Mouse (Mus musculus) cerebellum, postnatal 10 days (tissue): ENCODE data around the gene Treh.

Experiments
- DNase-seq, 2 experiments: peaks; one replicate each; pipeline ENCODE4 v3.0.0; 2021; ENCODE audit warnings: mixed read lengths in 2 of 2

Treh gene

DNA sequence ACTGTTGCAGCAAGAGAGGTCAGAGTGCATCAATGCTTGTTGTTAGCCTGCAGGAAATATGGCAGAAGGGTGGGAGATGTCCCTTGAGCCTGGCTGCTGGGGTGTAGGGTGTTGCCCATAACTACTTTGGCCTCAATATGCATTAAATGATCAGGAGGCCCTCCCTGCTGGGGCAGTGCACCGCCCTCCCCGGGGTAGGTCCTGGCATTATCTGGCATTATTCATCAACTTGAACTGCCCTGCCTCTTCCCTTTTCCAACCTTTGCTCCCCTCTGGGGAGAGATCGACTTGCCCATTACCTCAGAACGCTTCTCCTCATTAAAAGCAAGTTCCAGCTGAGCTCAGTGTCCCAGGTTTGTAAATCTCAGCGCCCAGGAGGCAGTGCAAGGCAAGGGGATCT, 6.5 kb downstream of the Treh start:
- DNase-seq, result no peak

GRCm38 (mm10) chr9:44683046-44683445, 10.0 kb downstream of the Treh start:
- no peak for DNase-seq

- DNase-seq, result peak; percentile 90 to 95
These were observed 12.6 kb downstream of the Treh start for GRCm38 (mm10) chr9:44685346-44686330.

GRCm38 (mm10) chr9:44686638-44687037, 13.6 kb downstream of the Treh start:
- DNase-seq, result peak; percentile 95 to 96

- peak; percentile 45 to 64 for DNase-seq
These were observed 15.0 kb downstream of the Treh start for GRCm38 (mm10) chr9:44688013-44688412.

DNA sequence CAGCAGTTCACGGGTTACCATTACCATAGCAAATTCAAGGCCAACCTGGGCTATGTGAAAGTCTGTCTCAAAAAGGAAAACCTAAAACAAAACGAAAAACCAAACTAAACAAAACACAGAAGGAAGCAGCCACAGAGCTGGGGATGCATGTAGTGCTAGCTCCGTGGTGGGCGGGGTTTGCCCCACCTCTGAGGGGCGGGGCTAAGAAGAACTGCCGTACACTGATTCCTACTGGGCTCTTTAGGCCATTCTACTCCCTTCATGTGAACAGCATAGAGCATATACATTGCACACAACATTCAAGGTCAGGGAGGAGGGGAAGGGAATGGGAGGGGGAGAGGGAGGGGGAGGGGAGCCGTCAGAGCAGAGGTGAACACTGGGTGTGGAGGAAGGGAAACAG, 17.6 kb downstream of the Treh start:
- no peak for DNase-seq

DNA sequence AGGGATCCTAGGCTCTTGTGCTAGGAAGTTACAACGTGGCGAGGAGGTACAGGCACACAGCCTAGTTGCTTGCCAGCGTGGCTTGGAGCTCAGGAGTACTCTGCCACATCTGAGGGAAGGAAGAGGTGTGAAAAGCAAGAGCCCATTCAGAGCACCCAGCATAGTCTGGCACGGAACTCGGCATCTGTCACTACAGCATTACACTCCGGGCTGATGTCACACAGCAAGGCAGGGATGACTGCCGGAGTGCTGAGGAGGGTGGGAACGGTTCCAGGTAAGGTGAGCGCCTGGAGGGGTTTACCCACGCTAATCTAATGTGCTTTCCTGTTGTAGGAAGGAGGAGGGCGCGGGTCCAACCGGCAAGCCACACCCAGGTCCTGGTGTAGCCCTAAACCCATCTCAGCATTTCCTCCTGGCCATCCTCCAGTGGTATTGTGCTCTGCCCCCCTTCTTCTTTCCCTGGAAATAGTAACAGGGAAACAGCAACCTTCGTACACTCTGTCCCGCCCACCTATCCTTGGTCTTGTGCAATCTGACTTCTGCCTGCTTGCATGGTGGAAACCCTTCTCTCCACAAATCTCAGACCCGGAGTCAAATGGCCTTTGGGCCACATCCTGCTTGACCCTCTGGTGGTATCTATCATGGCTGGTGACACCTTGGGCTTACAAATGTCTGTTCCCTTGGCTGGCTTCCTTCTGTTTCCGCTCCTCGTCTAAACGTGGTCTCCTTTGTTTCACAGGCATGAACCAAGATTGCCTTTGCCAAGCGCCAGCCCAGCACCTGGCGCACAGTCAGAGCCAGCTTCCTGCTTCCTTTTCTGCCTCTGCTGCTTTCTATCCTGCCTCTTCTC, 18.9 kb downstream of the Treh start:
- DNase-seq, result peak; percentile 90 to 91

GRCm38 (mm10) chr9:44693071-44693470, 20.0 kb downstream of the Treh start:
- peak in 1 of 2 experiments; percentile 57 for DNase-seq

- peak; percentile 67 for DNase-seq
These were observed 24.8 kb downstream of the Treh start for GRCm38 (mm10) chr9:44697866-44698265.

- peak; percentile 61 to 69 for DNase-seq
These were observed 26.2 kb downstream of the Treh start for GRCm38 (mm10) chr9:44699196-44699595.

DNA sequence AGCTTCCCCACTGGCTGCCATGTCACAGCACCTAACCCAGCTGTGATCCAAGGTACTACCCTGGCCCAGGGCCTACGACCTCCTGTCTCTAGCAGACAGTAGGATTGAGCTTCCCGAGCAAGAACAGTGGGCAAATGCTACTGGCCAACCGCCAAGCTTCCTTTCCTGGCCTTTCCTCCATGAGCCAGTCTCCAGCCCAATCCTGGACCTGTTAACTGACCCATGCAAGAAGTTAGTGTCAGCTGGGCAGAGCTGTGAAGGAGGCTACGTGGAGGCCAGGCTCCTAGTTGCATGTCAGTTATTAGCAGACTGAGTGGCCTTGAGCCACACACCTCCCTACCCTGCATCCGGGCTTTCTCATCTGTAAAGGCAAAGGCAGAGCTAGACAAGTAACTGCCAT, 26.7 kb downstream of the Treh start:
- DNase-seq, result peak in 1 of 2 experiments; percentile 58

DNA sequence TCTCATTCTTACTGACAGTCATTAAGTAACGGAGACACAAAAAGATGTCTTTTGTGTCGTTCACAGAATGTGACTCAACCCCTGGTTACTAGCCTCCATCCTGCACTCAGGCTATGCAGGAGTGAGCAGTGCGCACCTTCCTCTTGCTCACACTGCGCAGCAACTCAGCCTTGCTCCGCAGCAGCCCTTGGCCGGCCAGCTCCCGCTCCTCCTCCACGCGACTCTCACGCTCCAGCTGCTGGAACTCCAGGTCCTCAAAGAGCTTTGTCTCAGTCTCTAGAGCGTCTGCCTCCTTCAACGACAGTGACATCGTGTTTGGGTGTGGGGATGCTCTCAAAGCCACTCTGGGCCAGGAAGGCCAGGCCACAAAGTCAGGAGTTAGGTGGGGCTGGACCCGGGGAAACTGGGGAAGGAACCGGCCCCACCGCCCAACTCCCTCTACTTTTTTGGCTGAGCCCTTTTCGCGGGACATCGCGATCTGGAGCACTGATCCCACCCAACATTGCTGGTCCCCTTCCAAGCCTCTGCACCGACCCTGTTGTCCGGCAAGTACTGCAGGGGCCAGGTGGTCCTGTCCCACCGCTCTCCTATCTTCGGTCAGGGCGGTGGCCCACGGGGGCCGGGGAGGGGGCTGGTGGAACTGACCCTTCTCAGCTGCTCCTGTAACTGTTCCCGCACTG, 34.9 kb downstream of the Treh start:
- DNase-seq, result no peak

DNA sequence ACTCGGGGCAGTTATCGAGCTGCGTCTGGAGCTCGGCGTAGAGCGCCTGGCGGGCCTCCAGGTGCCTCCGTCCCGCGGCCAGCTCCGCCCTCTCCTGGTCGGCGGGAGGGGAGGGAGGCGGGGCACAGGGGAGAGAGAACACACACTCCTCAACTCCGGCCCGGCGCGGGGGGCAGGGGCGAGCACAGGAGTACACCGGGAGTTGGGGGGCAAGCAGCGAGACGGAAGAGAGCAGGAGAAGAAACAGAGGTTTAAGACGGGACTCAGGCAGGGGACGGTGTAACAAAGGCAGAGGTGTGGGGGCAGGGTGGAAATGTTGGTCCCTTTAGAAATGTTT, 35.4 kb downstream of the Treh start:
- DNase-seq, result peak; percentile 78 to 86

- peak in 1 of 2 experiments; percentile 37 for DNase-seq
These were observed 35.9 kb downstream of the Treh start for GRCm38 (mm10) chr9:44708925-44709324.

- DNase-seq, result peak; percentile 72 to 85
These were observed 36.6 kb downstream of the Treh start for GRCm38 (mm10) chr9:44709600-44709999.

DNA sequence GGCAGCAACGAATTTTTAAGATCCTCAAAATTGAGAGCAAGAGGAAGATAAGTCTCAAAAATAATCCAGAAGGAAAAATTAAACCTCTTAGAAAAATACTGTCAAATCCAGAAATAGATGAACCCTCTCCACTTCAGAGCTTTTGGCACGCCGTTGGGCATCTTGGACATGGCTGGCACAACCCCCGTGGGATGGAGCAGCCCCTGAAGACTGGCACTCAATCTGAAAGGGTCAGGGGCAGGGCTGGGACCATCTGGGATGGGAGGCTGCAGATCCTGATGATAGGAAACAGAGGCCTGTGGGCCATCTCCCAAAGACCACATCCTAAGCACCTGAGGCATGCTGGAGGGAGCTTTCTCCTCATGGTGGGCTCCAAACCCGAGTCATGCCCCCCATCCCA, 37.2 kb downstream of the Treh start:
- peak in 1 of 2 experiments; percentile 64 for DNase-seq

- no peak for DNase-seq
These were observed 38.6 kb downstream of the Treh start for GRCm38 (mm10) chr9:44711602-44712001.

DNA sequence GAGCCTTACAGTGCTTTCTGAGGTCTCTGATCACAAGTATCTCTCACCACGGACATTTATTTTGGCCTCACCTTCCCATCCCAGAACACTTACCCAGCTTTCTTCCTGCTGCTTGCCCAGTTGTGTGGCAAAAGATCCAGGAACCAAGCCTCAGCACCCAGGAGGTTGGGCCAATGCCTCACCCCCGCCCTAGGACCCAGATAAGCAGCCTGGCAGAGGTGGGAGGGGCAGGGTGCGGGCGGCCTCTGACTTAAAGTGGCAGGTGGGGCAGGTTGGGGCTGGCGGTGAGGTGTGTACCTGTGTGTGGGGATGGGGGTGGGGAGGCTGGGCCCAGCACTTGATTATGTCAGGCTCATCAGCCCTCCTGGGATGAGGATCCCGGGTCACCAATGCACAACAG, 40.0 kb downstream of the Treh start:
- DNase-seq, result no peak

GRCm38 (mm10) chr9:44713574-44713973, 40.5 kb downstream of the Treh start:
- no peak for DNase-seq

DNA sequence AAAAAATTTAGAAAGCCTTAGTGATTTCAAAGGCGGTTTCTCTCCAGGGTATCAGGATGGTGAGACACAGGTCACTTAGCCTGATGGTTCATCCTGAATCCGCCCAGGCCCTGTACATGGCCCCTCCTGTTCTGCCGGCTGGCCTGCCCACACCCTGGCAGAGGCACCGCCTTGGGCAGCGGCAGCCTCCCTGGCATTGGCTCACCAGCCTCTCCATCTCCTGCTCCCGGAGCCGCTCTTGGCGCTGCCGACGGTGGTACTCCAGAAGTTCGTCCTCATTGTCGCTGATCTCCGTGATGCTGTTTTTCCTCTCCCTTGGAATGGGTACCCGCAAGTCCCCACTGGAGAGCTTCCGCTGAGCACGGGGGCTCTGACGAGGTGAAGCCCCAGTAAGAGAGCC, 42.1 kb downstream of the Treh start:
- DNase-seq, result peak; percentile 77 to 83

- no peak for DNase-seq
These were observed 42.8 kb downstream of the Treh start for GRCm38 (mm10) chr9:44715705-44716362.
